Mouse (Mus musculus): ENCODE results near the gene 1810009A15Rik. TPM values are rescaled to one million over a fixed set of nuclear protein-coding genes. Genes with fewer than 3 reads are reported as not detected.
"Not testable (repeated sequence)": the region's sequence is repeated elsewhere in the genome, so short reads cannot be mapped to it uniquely, and the experiment has no call there.

Gene 1810009A15Rik
- polyA plus RNA-seq (2015; fragmentation: Nextera tagmentation; extraction: Ambion mirVana): 80.7 and 98.0 TPM in 2 replicates

- peak; percentile 97 for DNase-seq (ENCODE audit: low spot score)
Measured at GRCm38 (mm10) chr19:8888511-8889385, at the start of gene 1810009A15Rik, which contains the start of gene Gm49416. Gene 1810009A15Rik, plus strand, starts transcription at chr19:8888853. Gene Gm49416, plus strand, starts transcription at chr19:8888926.

GRCm38 (mm10) chr19:8839103-8839907 lies 49.3 kb upstream of the 1810009A15Rik start, which contains the start of gene Gng3:
Gene Gng3, minus strand, starts transcription at chr19:8839194.
- DNase-seq (ENCODE audit: low spot score): no peak

DNA sequence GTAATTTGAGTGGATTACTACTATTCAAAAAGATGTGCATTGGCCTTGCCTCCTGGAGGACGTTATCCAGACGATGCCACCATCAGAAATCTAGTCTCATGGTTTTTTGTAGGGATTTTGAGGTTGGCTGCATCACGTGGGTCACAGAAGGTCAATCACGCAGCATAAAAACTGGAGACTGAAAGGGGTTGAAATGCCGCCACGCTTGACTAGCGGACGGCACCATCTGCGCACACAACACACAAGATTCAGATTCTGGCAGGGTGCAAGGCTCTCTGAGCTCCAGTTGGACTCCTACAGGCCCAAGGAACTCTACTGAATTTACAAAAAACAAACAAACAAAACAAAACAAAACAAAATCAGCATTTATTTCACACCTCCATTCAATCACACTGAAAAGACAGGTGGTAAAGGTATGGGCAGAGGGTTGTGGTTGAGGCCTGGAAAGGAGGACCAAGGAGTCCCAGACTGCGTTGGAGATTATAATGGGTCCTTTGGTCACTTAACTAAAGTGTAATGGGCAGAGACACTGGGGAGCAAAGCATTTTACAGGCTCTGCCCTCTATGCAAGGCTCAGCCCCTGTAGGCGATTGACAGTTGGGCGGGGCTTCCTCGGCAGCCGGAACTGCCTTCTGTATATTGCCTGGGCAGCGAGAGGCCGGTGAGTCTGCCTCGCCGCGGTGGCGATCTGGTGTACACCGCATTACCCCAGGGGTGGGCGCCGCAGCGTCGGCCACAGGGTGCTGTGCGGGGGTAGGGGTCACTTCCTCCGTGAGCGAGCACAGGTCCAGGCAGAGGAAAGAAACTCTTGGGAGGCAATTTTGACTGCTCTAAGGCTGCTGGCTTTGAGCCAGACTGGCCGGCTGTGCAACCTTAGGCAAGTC lies 48.5 kb upstream of the 1810009A15Rik start:
- peak; percentile 55 for DNase-seq (ENCODE audit: low spot score)

DNA sequence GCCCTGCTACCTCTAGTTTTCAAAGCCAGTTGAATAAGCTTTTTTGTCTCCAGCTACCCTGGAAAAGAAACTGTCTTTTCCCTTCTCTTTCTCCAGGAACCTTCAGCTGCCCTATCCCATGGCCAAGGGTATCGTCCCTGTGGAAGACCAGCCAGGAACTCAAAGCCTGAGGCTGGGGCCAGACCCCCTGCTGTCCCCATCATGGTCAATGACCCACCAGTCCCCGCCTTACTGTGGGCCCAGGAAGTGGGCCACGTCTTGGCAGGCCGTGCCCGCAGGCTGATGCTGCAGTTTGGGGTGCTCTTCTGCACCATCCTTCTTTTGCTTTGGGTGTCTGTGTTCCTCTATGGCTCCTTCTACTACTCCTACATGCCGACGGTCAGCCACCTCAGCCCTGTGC lies 47.6 kb upstream of the 1810009A15Rik start:
- DNase-seq (ENCODE audit: low spot score): no peak

- DNase-seq (ENCODE audit: low spot score): no peak
Measured at GRCm38 (mm10) chr19:8842961-8843360, 45.7 kb upstream of the 1810009A15Rik start.

- peak; percentile 82 for DNase-seq (ENCODE audit: low spot score)
Measured at GRCm38 (mm10) chr19:8844371-8845129, 44.1 kb upstream of the 1810009A15Rik start.

DNA sequence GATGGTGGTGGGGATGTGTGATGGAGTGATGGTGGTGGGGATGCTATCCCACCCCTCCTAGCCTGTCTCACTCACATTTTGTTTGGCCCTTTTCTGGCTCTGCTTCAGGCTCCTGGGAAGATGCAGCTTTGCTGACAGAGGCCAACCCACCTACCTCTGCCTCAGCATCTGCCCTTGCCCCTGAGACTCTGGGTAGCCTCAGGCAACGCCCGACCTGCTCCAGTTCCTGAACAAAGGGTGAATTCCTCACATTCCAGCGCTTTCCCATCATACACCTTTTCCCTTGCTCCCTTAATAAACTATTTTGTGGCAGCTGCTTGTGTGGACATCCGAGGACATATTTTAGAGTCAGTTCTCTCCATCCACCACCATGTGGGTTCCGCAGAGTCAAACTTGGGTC lies 40.3 kb upstream of the 1810009A15Rik start:
- DNase-seq (ENCODE audit: low spot score): no peak

GRCm38 (mm10) chr19:8850402-8850901 lies 38.2 kb upstream of the 1810009A15Rik start, which contains the start of gene Lrrn4cl:
Gene Lrrn4cl, plus strand, starts transcription at chr19:8850768.
- no peak for DNase-seq (ENCODE audit: low spot score)

DNA sequence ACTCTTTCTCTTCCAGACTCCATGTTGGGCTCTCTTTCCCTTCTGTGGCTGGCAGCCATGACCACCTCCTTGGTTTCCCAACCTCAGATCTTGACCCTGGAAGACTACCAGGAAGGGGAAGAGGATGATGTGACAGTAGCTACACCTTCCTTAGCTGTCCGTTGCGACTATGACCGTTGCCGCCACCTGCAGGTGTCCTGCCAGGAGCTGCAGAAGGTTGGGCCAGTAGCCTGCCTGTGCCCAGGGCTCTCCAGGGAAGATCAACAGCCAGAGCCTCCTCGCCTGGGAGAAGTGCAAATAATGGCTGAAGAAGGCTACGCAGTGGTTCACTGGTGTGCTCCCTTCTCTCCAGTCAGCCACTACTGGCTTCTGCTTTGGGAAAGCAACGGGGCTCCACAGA lies 37.0 kb upstream of the 1810009A15Rik start:
- no peak for DNase-seq (ENCODE audit: low spot score)

GRCm38 (mm10) chr19:8852236-8852928 lies 36.3 kb upstream of the 1810009A15Rik start:
- no peak for DNase-seq (ENCODE audit: low spot score)

- DNase-seq (ENCODE audit: low spot score): no peak
Measured at GRCm38 (mm10) chr19:8853117-8853516, 35.5 kb upstream of the 1810009A15Rik start.

GRCm38 (mm10) chr19:8857689-8858088 lies 31.0 kb upstream of the 1810009A15Rik start:
- peak; percentile 54 for DNase-seq (ENCODE audit: low spot score)

DNA sequence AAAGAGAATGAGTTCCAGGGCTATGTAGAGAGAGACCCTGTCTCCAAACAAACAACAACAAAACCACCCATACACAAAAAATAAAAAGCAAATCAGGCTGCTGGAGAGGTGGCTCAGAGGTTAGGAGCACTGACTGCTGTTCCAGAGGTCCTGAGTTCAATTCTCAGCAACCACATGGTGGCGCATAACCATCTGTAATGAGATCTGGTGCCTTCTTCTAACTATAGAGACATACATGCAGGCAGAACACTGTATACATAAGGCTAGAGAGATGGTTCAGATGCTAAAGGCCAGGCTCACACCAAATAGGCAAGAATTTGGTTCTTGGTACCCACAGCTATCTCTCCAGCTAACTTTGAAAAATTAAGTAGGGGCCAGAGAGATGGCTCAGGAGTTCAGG lies 29.6 kb upstream of the 1810009A15Rik start:
- DNase-seq (ENCODE audit: low spot score): peak; percentile 64

- DNase-seq (ENCODE audit: low spot score): no peak
Measured at GRCm38 (mm10) chr19:8864265-8864664, 24.4 kb upstream of the 1810009A15Rik start.

DNA sequence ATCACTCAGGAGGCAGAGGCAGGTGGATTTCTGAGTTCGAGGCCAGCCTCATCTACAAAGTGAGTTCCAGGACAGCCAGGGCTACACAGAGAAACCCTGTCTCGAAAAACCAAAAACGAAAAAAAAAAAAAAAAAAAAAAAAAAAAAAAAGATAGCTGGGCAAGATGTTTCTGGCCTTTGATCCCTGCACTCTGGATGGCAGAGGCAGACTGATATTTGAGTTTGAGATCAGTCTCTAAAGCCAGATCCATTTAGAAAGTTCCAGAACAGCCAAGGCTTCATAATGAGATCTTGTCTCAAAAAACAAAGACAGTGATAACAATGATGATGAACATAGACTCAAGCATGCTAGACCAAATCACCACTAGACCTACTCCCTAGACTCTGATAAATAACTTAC lies 18.3 kb upstream of the 1810009A15Rik start:
- DNase-seq (ENCODE audit: low spot score): not testable (repeated sequence)

DNA sequence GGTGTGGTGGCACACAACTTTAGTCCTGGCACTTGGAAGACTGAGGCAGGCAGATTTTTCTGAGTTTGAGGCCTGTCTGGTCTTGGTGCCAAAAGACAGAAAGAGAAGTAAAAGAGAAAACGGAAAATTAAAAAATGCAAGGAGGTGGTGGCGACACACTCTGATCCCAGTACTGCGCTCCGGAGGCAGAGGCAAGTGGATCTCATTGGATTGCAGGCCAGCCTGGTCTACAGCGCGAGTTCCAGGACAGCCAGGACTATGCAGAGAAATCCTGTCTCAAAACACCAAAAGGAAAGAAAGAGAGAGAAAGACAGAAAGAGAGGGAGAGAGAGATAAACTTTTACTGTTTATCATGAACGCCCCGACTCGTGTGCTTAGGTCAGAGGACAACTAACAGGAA lies 17.8 kb upstream of the 1810009A15Rik start:
- DNase-seq (ENCODE audit: low spot score): no peak

DNA sequence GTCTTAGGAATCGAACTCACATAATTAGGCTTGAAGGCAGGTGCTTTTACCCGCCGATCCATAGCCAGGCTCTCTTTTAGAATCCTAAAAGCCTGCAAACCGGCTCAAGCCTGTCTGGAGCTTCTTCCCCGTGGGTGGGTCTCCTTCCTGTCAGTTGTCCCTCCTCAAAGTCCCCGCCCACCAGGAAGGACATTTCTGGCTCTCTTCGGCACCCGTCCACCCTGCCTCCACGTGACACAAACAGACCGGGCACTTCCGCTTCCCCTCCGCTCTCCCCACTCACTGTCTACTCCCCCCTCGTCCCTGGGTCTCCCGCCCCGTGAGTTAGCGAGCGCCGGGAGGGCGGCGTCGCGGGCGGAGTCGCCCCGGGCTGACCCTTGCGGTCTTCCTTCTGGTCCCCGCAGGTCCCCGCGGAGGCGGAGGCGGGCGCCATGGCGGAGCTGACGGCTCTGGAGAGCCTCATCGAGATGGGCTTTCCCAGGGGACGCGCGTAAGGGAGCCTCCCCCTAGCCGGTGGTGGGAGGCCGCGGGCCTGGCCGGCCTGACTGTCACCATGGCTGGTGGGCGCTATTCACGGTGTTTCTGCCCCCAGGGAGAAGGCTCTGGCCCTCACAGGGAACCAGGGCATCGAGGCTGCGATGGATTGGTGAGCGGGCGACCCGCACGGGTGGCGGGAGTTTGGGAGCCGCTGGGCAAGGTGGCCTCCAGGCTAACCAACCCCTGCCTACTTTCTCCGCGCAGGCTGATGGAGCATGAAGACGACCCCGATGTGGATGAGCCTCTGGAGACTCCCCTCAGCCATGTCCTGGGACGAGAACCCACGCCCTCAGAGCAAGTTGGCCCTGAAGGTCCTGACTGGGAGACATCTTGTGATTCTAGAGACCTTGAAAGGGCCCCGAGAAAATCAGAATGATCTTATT lies 17.1 kb upstream of the 1810009A15Rik start, which contains the start of gene Ubxn1:
Gene Ubxn1 (plus strand): TSS at position 230 of the 920 bp plus-strand sequence.
- DNase-seq (ENCODE audit: low spot score): peak; percentile 96

DNA sequence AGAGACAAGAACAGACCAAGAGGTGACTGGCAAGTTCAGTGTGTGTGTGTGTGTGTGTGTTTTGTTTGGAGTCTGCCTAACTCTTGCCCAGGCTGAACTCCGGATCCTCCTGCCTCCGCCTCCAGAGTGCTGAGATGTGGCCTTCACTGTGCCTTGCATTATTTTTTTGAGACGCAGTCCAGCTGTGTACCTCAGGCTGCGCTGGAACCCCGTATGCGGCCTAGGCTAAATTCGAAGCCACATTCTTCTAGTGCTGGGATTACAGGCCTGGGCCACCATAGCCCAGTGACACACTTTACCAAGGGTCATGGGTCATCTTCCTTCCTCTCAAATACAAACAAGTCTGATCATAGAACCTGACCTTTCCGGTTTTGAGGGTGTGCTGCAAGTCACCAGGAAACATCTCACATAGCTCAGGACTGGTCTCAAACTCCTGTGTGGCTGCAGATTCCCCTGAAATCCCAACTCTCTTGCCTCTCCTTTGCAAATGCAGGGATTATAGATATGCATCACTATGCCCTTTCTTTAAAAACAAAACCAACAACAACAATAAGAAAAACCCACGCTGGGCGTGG lies 16.3 kb upstream of the 1810009A15Rik start:
- no peak for DNase-seq (ENCODE audit: low spot score)
